ENCODE assay signal across 9 mouse cellular contexts in genomic region chr16:38729610-38730288, GRCm38 (mm10). TPM values are rescaled to one million over a fixed set of nuclear protein-coding genes. Genes with fewer than 3 reads are reported as not detected.
DNase-seq lines count a peak whose midpoint lies in the region; ATAC-seq and TF ChIP-seq lines count a peak whose summit lies in the region.
"Had no signal": no experiment of that assay in that cellular context is flagged by ENCODE, and none has a peak within 500 bp of the region (broad histone marks: within the 10 kb centered on the region; RNA-seq: fewer than 3 reads in every experiment).

No protein-coding gene starts in this region.

- peak; percentile 84 for ATAC-seq in hindbrain, postnatal 0 days
- peak; percentile 87 for ATAC-seq in megakaryocyte progenitor cell, adult 5-6 weeks (replicated peaks; ENCODE audit: poor library complexity)

- peaks cover 8% of the 10 kb centered on the region for H3K27me3 ChIP-seq in CH12.LX (replicated peaks)
- H3K27me3 ChIP-seq in hindbrain, postnatal 0 days (ENCODE audit: insufficient read depth, low read length) = no peaks in the 10 kb centered on the region
- H3K27me3 ChIP-seq: embryonic facial prominence, embryonic 12.5 days had no signal

- no peak for TF ChIP-seq EP300 in CH12.LX (IDR thresholded peaks at IDR 0.05; ENCODE audit: low read length)

- no peaks in the 10 kb centered on the region for H3K9me3 ChIP-seq in CH12.LX (replicated peaks; ENCODE audit: low read length)
- H3K9me3 ChIP-seq in hindbrain, postnatal 0 days (ENCODE audit: low read length) = no peaks in the 10 kb centered on the region
- H3K9me3 ChIP-seq: embryonic facial prominence, embryonic 12.5 days had no signal

- in situ Hi-C loops in CH12.LX (cut with MboI; ENCODE audit: low pct_ligation_motif_present, low pct_unique_long_range_greater_than_20kb, low sequenced_read_pairs) = loop anchor here (10.0 kb wide), 1 partner anchor 185 kb away; no protein-coding TSS in a partner anchor

- dilution Hi-C loops in CH12.LX (cut with MboI; ENCODE audit: extremely low pct_ligation_motif_present, extremely low pct_unique_long_range_greater_than_20kb, low sequenced_read_pairs) = no loop called here

- peak; percentile 92 for TF ChIP-seq RAD21 in CH12.LX (IDR thresholded peaks at IDR 0.05; ENCODE audit: low read depth, low read length)

- no peaks in the 10 kb centered on the region for H3K79me2 ChIP-seq in CH12.LX (replicated peaks; ENCODE audit: control insufficient read depth, extremely low read depth, insufficient read depth, poor library complexity, severe bottlenecking)

- 0 out of 2 replicates have a peak overlapping the region, but pooled peaks have one; percentile 4 for H3K4me2 ChIP-seq in CH12.LX (ENCODE audit: insufficient read depth, low read depth, poor library complexity, severe bottlenecking)
- H3K4me2 ChIP-seq in hindbrain, postnatal 0 days (ENCODE audit: low read depth, low read length) = peak overlapping the region; percentile 10; the same call in 1 of the 2 replicates
- H3K4me2 ChIP-seq: embryonic facial prominence, embryonic 12.5 days had no signal

- no peaks in the 10 kb centered on the region for H3K4me1 ChIP-seq in CH12.LX (ENCODE audit: control insufficient read depth in 1 of 2, insufficient read depth in 2 of 2)
- H3K4me1 ChIP-seq in hindbrain, postnatal 0 days (ENCODE audit: insufficient read depth, low read length) = no peaks in the 10 kb centered on the region

- TF ChIP-seq POLR2A in CH12.LX (IDR thresholded peaks at IDR 0.05; ENCODE audit: low read depth, low read length) = no peak

- peak; percentile 76 for DNase-seq in kidney, adult 9 months
- no peak for DNase-seq in kidney, adult 18-20 months
- peak; percentile 46 for DNase-seq in CH12.LX (ENCODE audit: extremely low read depth)
- peak; percentile 76 for DNase-seq in embryo, embryonic 10.5 days (ENCODE audit: low spot score)
- peak; percentile 86 for DNase-seq in hindbrain, postnatal 0 days (ENCODE audit: low spot score)
- no peak for DNase-seq in adrenal gland, adult 2 months
- no peak for DNase-seq in urinary bladder, postnatal 36 days (ENCODE audit: low spot score in 2 of 2)

- H3K36me3 ChIP-seq in CH12.LX (replicated peaks in 1 of 2; ENCODE audit: control insufficient read depth in 1 of 2, insufficient read depth in 1 of 2, low read length in 1 of 2) = no peaks in the 10 kb centered on the region
- no peaks in the 10 kb centered on the region for H3K36me3 ChIP-seq in hindbrain, postnatal 0 days (ENCODE audit: insufficient read depth, low read length)
- H3K36me3 ChIP-seq: embryonic facial prominence, embryonic 12.5 days had no signal

- no peak overlapping the region for H3K27ac ChIP-seq in CH12.LX (ENCODE audit: insufficient read depth, low read depth)
- H3K27ac ChIP-seq in hindbrain, postnatal 0 days = no peak overlapping the region
- H3K27ac ChIP-seq: embryonic facial prominence, embryonic 12.5 days had no signal

- H3K9ac ChIP-seq in CH12.LX (ENCODE audit: insufficient read depth, low read depth) = no peak overlapping the region
- no peak overlapping the region for H3K9ac ChIP-seq in hindbrain, postnatal 0 days (replicated peaks; ENCODE audit: low read length)
- H3K9ac ChIP-seq: embryonic facial prominence, embryonic 12.5 days had no signal

- WGBS in hindbrain, postnatal 0 days = 58% methylated on average over 15 of the region's 15 CpGs

- peak; percentile 46 to 100; a peak in 3 of 4 replicates for TF ChIP-seq CTCF in CH12.LX (conservative IDR thresholded peaks at IDR 0.05 in 1 of 2, IDR thresholded peaks at IDR 0.05 in 1 of 2; ENCODE audit: low read depth in 2 of 2, low read length in 2 of 2)
- TF ChIP-seq CTCF in hindbrain, postnatal 0 days (IDR thresholded peaks at IDR 0.05; ENCODE audit: low read depth) = peak; percentile 88

- H3K4me3 ChIP-seq in CH12.LX (replicated peaks in 1 of 3; ENCODE audit: low read depth in 2 of 3, low read length in 2 of 3, poor library complexity in 1 of 3) = no peak overlapping the region
- H3K4me3 ChIP-seq in hindbrain, postnatal 0 days (ENCODE audit: low read length) = no peak overlapping the region
- H3K4me3 ChIP-seq: embryonic facial prominence, embryonic 12.5 days had no signal

TF ChIP-seq in CH12.LX, 34 proteins besides CTCF, POLR2A, EP300 and RAD21:
- peak; percentile 45; the same call in 1 of the 2 replicates for TF ChIP-seq NELFE (IDR thresholded peaks at IDR 0.05; ENCODE audit: low read depth, low read length)
- peak; percentile 42 for TF ChIP-seq ZC3H11A (IDR thresholded peaks at IDR 0.05; ENCODE audit: low read depth, low read length)
- no peak for TF ChIP-seq ZMIZ1 (IDR thresholded peaks at IDR 0.05; ENCODE audit: low read depth, low read length)
- no peak for TF ChIP-seq MEF2A (IDR thresholded peaks at IDR 0.05; ENCODE audit: borderline replicate concordance, low read depth, low read length)
- peak; percentile 10; the same call in 1 of the 2 replicates for TF ChIP-seq IRF4 (IDR thresholded peaks at IDR 0.05; ENCODE audit: low read depth, low read length)
- peak; percentile 68; the same call in 1 of the 2 replicates for TF ChIP-seq MXI1 (IDR thresholded peaks at IDR 0.05; ENCODE audit: low read depth, low read length)
- TF ChIP-seq MAX (IDR thresholded peaks at IDR 0.05; ENCODE audit: low read length) = peak; percentile 91
- no peak for TF ChIP-seq TCF12 (IDR thresholded peaks at IDR 0.05; ENCODE audit: low read depth, low read length)
- peak; percentile 54 for TF ChIP-seq JUND (conservative IDR thresholded peaks at IDR 0.05; ENCODE audit: low read depth, low read length)
- peak; percentile 90 for TF ChIP-seq SMC3 (IDR thresholded peaks at IDR 0.05; ENCODE audit: low read depth, low read length)
- no peak for TF ChIP-seq TBP (conservative IDR thresholded peaks at IDR 0.05; ENCODE audit: low read depth, low read length)
- peak; percentile 96 for TF ChIP-seq MYC (IDR thresholded peaks at IDR 0.05; ENCODE audit: low read depth, low read length)
- TF ChIP-seq RCOR1 (conservative IDR thresholded peaks at IDR 0.05; ENCODE audit: low read depth, low read length) = no peak
- peak; percentile 59 for TF ChIP-seq BHLHE40 (IDR thresholded peaks at IDR 0.05; ENCODE audit: low read depth, low read length)

RNA-seq across cellular contexts. Expression of gene B4galt4, which starts 12.3 kb away (rescaled TPM):
- total RNA-seq in CH12.LX (2012; rRNA removed) (not detected in 2 replicates), CH12.LX (2014; rRNA removed) (not detected in 2 replicates)
- not detected in 2 replicates for polyA plus RNA-seq in CH12.LX (2012; ENCODE audit: insufficient read length, low read depth)
- total RNA-seq in hindbrain, postnatal 0 days (2014; rRNA removed) = 25.8 and 31.6 TPM in 2 replicates
- polyA plus RNA-seq in hindbrain, postnatal 0 days (2015; fragmentation: Nextera tagmentation; extraction: Ambion mirVana) = 30.2 and 31.7 TPM in 2 replicates
- total RNA-seq in megakaryocyte progenitor cell, adult 5-6 weeks (2015) = 40.2 and 42.0 TPM in 2 replicates
- 56.4 and 61.7 TPM in 2 replicates for total RNA-seq in megakaryocyte progenitor cell, adult 5-6 weeks (2017)
- 10 to 100 TPM in 1 of 2 experiments, 1 to 10 TPM in 1; 7.6 to 14.3 TPM for total RNA-seq in adrenal gland, adult 2 months (2021)
- polyA plus RNA-seq in adrenal gland, adult 2 months (2012; rRNA removed) = 4.3 and 5.5 TPM in 2 replicates

RNA-seq across cellular contexts. Expression of gene Arhgap31, which starts 16.7 kb away (rescaled TPM):
- 1.1 and 2.0 TPM in 2 replicates for total RNA-seq in CH12.LX (2012; rRNA removed)
- total RNA-seq in CH12.LX (2014; rRNA removed) = 0.05 and 0.15 TPM in 2 replicates
- 0.61 and 0.76 TPM in 2 replicates for polyA plus RNA-seq in CH12.LX (2012; ENCODE audit: insufficient read length, low read depth)
- 12.7 and 14.9 TPM in 2 replicates for total RNA-seq in hindbrain, postnatal 0 days (2014; rRNA removed)
- 4.6 and 4.8 TPM in 2 replicates for polyA plus RNA-seq in hindbrain, postnatal 0 days (2015; fragmentation: Nextera tagmentation; extraction: Ambion mirVana)
- total RNA-seq in megakaryocyte progenitor cell, adult 5-6 weeks (2015) = 12.8 and 15.6 TPM in 2 replicates
- total RNA-seq in megakaryocyte progenitor cell, adult 5-6 weeks (2017) = 6.5 and 7.2 TPM in 2 replicates
- total RNA-seq in adrenal gland, adult 2 months (2021) = 10 to 100 TPM; 19.1 to 23.8 TPM
- polyA plus RNA-seq in adrenal gland, adult 2 months (2012; rRNA removed) = 7.4 and 7.7 TPM in 2 replicates

Comparison
In these comparisons a context has a peak if more than half of its experiments do, and no peak if none do; other contexts are left out.
1. DNase-seq: peak in kidney, adult 9 months (single experiment), CH12.LX (single experiment), embryo, embryonic 10.5 days (single experiment) and hindbrain, postnatal 0 days (single experiment); none in kidney, adult 18-20 months (single experiment), adrenal gland, adult 2 months (single experiment) and urinary bladder, postnatal 36 days (0 of 2).
2. RNA of gene B4galt4, which starts 12.3 kb away (total RNA-seq): 40.2 to 61.7 TPM in megakaryocyte progenitor cell, adult 5-6 weeks, 25.8 to 31.6 TPM in hindbrain, postnatal 0 days and 7.6 to 14.3 TPM in adrenal gland, adult 2 months; not detected in CH12.LX; every median in the first group is over 4 times any median in the second.